ENCODE assay signal across 12 mouse cellular contexts in the genomic region with DNA sequence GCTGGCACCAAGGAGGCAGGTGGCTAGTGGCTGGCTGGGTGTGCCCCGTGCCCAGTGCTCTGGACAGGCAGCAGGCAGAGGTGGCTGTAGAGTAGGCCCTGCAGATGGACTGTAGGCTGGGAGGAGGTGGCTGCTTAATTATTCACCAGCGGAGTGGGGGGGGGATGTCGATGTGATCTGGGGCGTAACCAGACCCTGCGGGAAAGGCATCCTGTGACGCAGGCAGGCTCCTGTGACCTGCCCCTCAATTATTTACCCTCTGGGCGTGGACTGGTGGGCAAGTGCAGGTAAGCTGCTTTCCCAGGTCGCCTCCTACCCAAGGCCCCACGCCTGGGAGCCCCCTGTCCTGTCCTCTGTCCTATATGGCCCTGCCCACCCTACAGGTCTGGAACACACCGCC. TPM values are rescaled to one million over a fixed set of nuclear protein-coding genes. Genes with fewer than 3 reads are reported as not detected.
DNase-seq lines count a peak whose midpoint lies in the region; ATAC-seq and TF ChIP-seq lines count a peak whose summit lies in the region.
"Had no signal": no experiment of that assay in that cellular context is flagged by ENCODE, and none has a peak within 500 bp of the region (broad histone marks: within the 10 kb centered on the region; RNA-seq: fewer than 3 reads in every experiment).

A gene (minus strand): TSS at position 139 of the 400 bp plus-strand sequence.

- no peak for TF ChIP-seq CTCF in Patski (IDR thresholded peaks at IDR 0.05)

- H3K36me3 ChIP-seq in kidney, embryonic 14.5 days (ENCODE audit: control insufficient read depth, insufficient read depth, low read length), result peaks cover 9% of the 10 kb centered on the region
- H3K36me3 ChIP-seq in liver, embryonic 11.5 days (ENCODE audit: control insufficient read depth, insufficient read depth, low read length), result peaks cover 6% of the 10 kb centered on the region; the same call in 1 of the 2 replicates

- 0 out of 2 replicates have a peak, but pooled peaks cover 9% of the 10 kb centered on the region for H3K4me1 ChIP-seq in kidney, embryonic 14.5 days (ENCODE audit: control insufficient read depth, insufficient read depth, low read length)
- peaks cover 14% of the 10 kb centered on the region for H3K4me1 ChIP-seq in liver, embryonic 11.5 days (replicated peaks; ENCODE audit: control insufficient read depth, insufficient read depth, low read length)
- H3K4me1 ChIP-seq: hindbrain, embryonic 13.5 days had no signal

- no peaks in the 10 kb centered on the region for H3K27me3 ChIP-seq in Patski
- no peaks in the 10 kb centered on the region for H3K27me3 ChIP-seq in kidney, embryonic 14.5 days (ENCODE audit: control insufficient read depth, insufficient read depth, low read length)
- no peaks in the 10 kb centered on the region for H3K27me3 ChIP-seq in liver, embryonic 11.5 days (replicated peaks; ENCODE audit: control insufficient read depth, insufficient read depth, low read length)
- H3K27me3 ChIP-seq: hindbrain, embryonic 13.5 days had no signal

- CTCF ChIA-PET in Patski (lab: Charles Lee), result no interaction called here

- no peak within 1 kb of the TSS for H3K4me3 ChIP-seq in kidney, embryonic 14.5 days (ENCODE audit: low read length)
- H3K4me3 ChIP-seq in liver, embryonic 11.5 days (ENCODE audit: low read depth, low read length), result no peak within 1 kb of the TSS
- H3K4me3 ChIP-seq: hindbrain, embryonic 13.5 days; left cerebral cortex, adult 2 months had no signal

- no peak within 1 kb of the TSS; the same call in 1 of the 2 replicates for H3K9ac ChIP-seq in kidney, embryonic 14.5 days (ENCODE audit: low read depth, low read length)
- H3K9ac ChIP-seq in liver, embryonic 11.5 days (ENCODE audit: low read depth, low read length), result no peak within 1 kb of the TSS
- H3K9ac ChIP-seq: hindbrain, embryonic 13.5 days had no signal

- POLR2A ChIA-PET in Patski (lab: Charles Lee), result interaction anchor here (0.5 to 1.7 kb wide), 3 partner anchors 14 to 37 kb away, joined by 3 to 4 read pairs (median 3); no protein-coding TSS in a partner anchor

- H3K9me3 ChIP-seq in kidney, embryonic 14.5 days (ENCODE audit: control insufficient read depth, low read length), result no peaks in the 10 kb centered on the region
- no peaks in the 10 kb centered on the region for H3K9me3 ChIP-seq in liver, embryonic 11.5 days (ENCODE audit: control insufficient read depth, low read length)
- H3K9me3 ChIP-seq: hindbrain, embryonic 13.5 days had no signal

- 45% methylated on average over 10 of the region's 10 CpGs for WGBS in kidney, embryonic 14.5 days
- 64% methylated on average over 10 of the region's 10 CpGs for WGBS in liver, embryonic 11.5 days

- in situ Hi-C loops in Patski (cut with MboI; ENCODE audit: low pct_unique_long_range_greater_than_20kb), result no loop called here

- H3K4me2 ChIP-seq in kidney, embryonic 14.5 days (replicated peaks; ENCODE audit: low read depth, low read length), result no peak within 1 kb of the TSS
- H3K4me2 ChIP-seq in liver, embryonic 11.5 days, result peak within 1 kb of the TSS; percentile 2; the same call in 1 of the 2 replicates
- H3K4me2 ChIP-seq: hindbrain, embryonic 13.5 days had no signal

- no peak within 1 kb of the TSS for H3K27ac ChIP-seq in kidney, embryonic 14.5 days (ENCODE audit: low read depth, low read length)
- 0 out of 2 replicates have a peak within 1 kb of the TSS, but pooled peaks have one; percentile 19 for H3K27ac ChIP-seq in liver, embryonic 11.5 days (ENCODE audit: low read depth, low read length)
- H3K27ac ChIP-seq: hindbrain, embryonic 13.5 days; left cerebral cortex, adult 2 months had no signal

- no peak for DNase-seq in frontal cortex, adult 2 months (ENCODE audit: extremely low spot score in 1 of 2, low spot score in 1 of 2)
- no peak for DNase-seq in frontal cortex, postnatal 25 days (ENCODE audit: low spot score in 2 of 2)
- DNase-seq in Patski (ENCODE audit: low read depth, low spot score), result peak; percentile 47
- DNase-seq in liver, embryonic 11.5 days (ENCODE audit: low spot score), result no peak
- DNase-seq in gastrocnemius, adult 18-20 months (ENCODE audit: low spot score), result no peak
- no peak for DNase-seq in thymus, postnatal 10 days (ENCODE audit: low spot score in 2 of 2)
- no peak for DNase-seq in neural tube, embryonic 10.5 days (ENCODE audit: extremely low spot score, low spot score)
- DNase-seq: gastrocnemius, postnatal 25 days; thymus, adult 2 months had no signal

- ATAC-seq in Patski, result peak; percentile 45
- peak; percentile 80 for ATAC-seq in kidney, embryonic 14.5 days (ENCODE audit: low FRiP score, low TSS enrichment)
- no peak for ATAC-seq in liver, embryonic 11.5 days (replicated peaks; ENCODE audit: low FRiP score)

RNA-seq across cellular contexts. Expression of the gene that starts here (rescaled TPM):
- 12.6 and 16.6 TPM in 2 replicates for polyA plus RNA-seq in frontal cortex, adult 2 months (2012; rRNA removed)
- 75.9 TPM for polyA plus RNA-seq in Patski (2021)
- 6.1 and 10.3 TPM in 2 replicates for polyA plus RNA-seq in kidney, embryonic 14.5 days (2014; fragmentation: Nextera tagmentation; extraction: Ambion mirVana)
- 2.9 and 4.6 TPM in 2 replicates for polyA plus RNA-seq in liver, embryonic 11.5 days (2014; fragmentation: Nextera tagmentation; extraction: Ambion mirVana)
- 1 to 10 TPM; 2.3 to 4.5 TPM for total RNA-seq in gastrocnemius, adult 18-20 months (2021)
